Mouse (Mus musculus) heart, embryonic 12.5 days (tissue): ENCODE data around the gene Sec16a. TPM values are rescaled to one million over a fixed set of nuclear protein-coding genes. Genes with fewer than 3 reads are reported as not detected.

ENCODE experiments used
- ATAC-seq: fragments of 200-750 bp; cut with Nextera tagmentation; 2 replicates; pipeline ENCODE4 v1.8.0; 2017; ENCODE audit warnings: moderate TSS enrichment, moderate library complexity; ENCODE audit not compliant: insufficient number of reproducible peaks, low FRiP score
- H3K27ac ChIP-seq: fragments of 300-500 bp; sonication (generic); 2 replicates; pipeline ENCODE4 v1.5.1; 2016; ENCODE audit warnings: mild to moderate bottlenecking, moderate library complexity; ENCODE audit not compliant: poor library complexity, severe bottlenecking
- H3K27me3 ChIP-seq: fragments of 300-500 bp; sonication (generic); replicated peaks from 2 replicates; pipeline ENCODE4 v1.6.1; 2016; ENCODE audit warnings: mild to moderate bottlenecking, moderate library complexity
- H3K36me3 ChIP-seq: fragments of 300-500 bp; sonication (generic); 2 replicates; pipeline ENCODE4 v1.6.1; 2016; ENCODE audit warnings: mild to moderate bottlenecking, moderate library complexity
- H3K4me1 ChIP-seq: fragments of 300-500 bp; sonication (generic); replicated peaks from 2 replicates; pipeline ENCODE4 v1.6.1; 2016; ENCODE audit warnings: mild to moderate bottlenecking
- H3K4me2 ChIP-seq: fragments of 300-500 bp; sonication (generic); 2 replicates; pipeline ENCODE4 v1.6.1; 2016; ENCODE audit warnings: mild to moderate bottlenecking, moderate library complexity
- H3K4me3 ChIP-seq: fragments of 300-500 bp; sonication (generic); 2 replicates; pipeline ENCODE4 v1.5.1; 2016; ENCODE audit warnings: mild to moderate bottlenecking
- H3K9ac ChIP-seq: fragments of 300-500 bp; sonication (generic); 2 replicates; pipeline ENCODE4 v1.6.1; 2016; ENCODE audit warnings: mild to moderate bottlenecking, moderate library complexity
- H3K9me3 ChIP-seq: fragments of 300-500 bp; sonication (generic); replicated peaks from 2 replicates; pipeline ENCODE4 v1.6.1; 2016; ENCODE audit warnings: mild to moderate bottlenecking, moderate library complexity
- WGBS: fragments of 180-500 bp; shearing (Covaris S2); methylation state at CpG from one replicate; pipeline ENCODE4 v1.1.7; 2016; 5-methylcytosine and 5-hydroxymethylcytosine counted together
- polyA plus RNA-seq: library from polyadenylated mRNA; unstranded; fragments of >200 nt; fragmentation: Nextera tagmentation; extraction: Ambion mirVana; gene quantifications from 2 replicates; pipeline ENCODE4 v1.2.1, GENCODE M21; 2016

Sec16a gene
- polyA plus RNA-seq, 1 experiment from 2014 or later, result 22.6 TPM

GRCm38 (mm10) chr2:26449121-26450060 lies 4.4 kb upstream of the Sec16a start:
- 25% methylated on average over 5 of the region's 5 CpGs for WGBS
- ATAC-seq, result no peak

GRCm38 (mm10) chr2:26447451-26447850 lies 2.4 kb upstream of the Sec16a start:
- no peak overlapping the region for H3K27ac ChIP-seq
- H3K9me3 ChIP-seq, result no peaks in the 10 kb centered on the region
- H3K4me2 ChIP-seq, result no peak overlapping the region
- 0 out of 2 replicates have a peak overlapping the region, but pooled peaks have one; percentile 43 for H3K9ac ChIP-seq
- no peak for ATAC-seq
- H3K27me3 ChIP-seq, result no peaks in the 10 kb centered on the region
- WGBS, result 50% methylated on average over 1 of the region's 1 CpGs
- 0 out of 2 replicates have a peak, but pooled peaks cover 3% of the 10 kb centered on the region for H3K36me3 ChIP-seq
- no peak overlapping the region for H3K4me3 ChIP-seq
- peaks cover 40% of the 10 kb centered on the region for H3K4me1 ChIP-seq

More at GRCm38 (mm10) chr2:26449121-26450060, 4.4 kb upstream of the Sec16a start:
- Histone ChIP-seq H3K9me3 (no peaks in the 10 kb centered on the region), H3K9ac (no peak overlapping the region), H3K27me3 (no peaks in the 10 kb centered on the region), H3K4me2 (no peak overlapping the region), H3K4me3 (no peak overlapping the region), H3K27ac (no peak overlapping the region), H3K4me1 (peaks cover 28% of the 10 kb centered on the region), H3K36me3 (0 out of 2 replicates have a peak, but pooled peaks cover 3% of the 10 kb centered on the region)

- H3K4me1 ChIP-seq, result peaks cover 37% of the 10 kb centered on the region
- 71% methylated on average over 4 of the region's 4 CpGs for WGBS
- H3K9ac ChIP-seq, result peak overlapping the region; percentile 73
- peak overlapping the region; percentile 97 for H3K4me3 ChIP-seq
- H3K4me2 ChIP-seq, result peak overlapping the region; percentile 76
- peak overlapping the region; percentile 93 for H3K27ac ChIP-seq
- no peak for ATAC-seq
- H3K27me3 ChIP-seq, result no peaks in the 10 kb centered on the region
- H3K36me3 ChIP-seq, result peaks cover 4% of the 10 kb centered on the region
- H3K9me3 ChIP-seq, result no peaks in the 10 kb centered on the region
Observed at GRCm38 (mm10) chr2:26446671-26447070, 1.7 kb upstream of the Sec16a start.

DNA sequence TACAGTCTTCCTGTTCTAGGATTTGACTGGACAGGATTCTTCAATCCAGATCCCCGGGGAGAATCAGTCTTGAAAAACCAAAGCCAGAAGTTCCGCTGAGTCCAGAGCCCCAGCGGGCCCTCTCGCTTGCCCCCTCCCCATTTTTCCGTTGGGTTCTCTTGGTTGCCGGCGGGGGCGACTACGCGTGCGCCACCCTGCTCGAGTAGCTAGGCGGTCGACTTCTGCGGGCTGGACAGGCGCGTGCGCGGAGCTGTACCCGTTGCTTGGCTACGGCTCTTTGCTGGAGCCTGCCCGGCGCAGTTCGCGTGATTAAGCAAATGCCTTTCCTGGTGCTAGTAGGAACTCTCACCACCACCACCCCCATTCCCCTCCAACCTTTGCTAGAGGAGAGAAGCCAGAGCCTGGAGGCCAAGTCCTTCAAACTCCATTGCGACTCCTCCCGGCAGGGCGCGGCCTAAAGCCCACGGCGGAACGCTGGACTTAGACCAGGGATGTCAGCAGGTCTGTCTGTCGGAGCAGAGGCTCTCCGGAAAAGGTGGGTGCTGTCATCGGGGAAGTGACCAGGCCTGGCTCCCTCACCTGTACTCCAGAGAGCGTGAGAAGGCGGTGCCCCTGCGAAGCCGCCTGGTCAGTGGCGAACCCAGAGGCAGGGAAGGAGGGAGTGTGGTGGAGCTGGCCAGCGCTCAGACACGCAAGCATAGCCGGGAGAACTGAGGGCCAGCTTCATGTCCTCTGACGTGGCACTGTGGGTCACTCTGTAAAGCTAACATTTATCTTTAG lies 840 bp upstream of the Sec16a start:
- Histone ChIP-seq H3K27ac (peak overlapping the region; percentile 93), H3K36me3 (peaks cover 13% of the 10 kb centered on the region), H3K4me2 (peak overlapping the region; percentile 76), H3K9me3 (no peaks in the 10 kb centered on the region), H3K27me3 (no peaks in the 10 kb centered on the region), H3K4me3 (peak overlapping the region; percentile 97), H3K9ac (peak overlapping the region; percentile 73), H3K4me1 (peaks cover 34% of the 10 kb centered on the region)
- WGBS, result under 1% methylated on average over 44 of the region's 44 CpGs
- peak; percentile 90 for ATAC-seq

GRCm38 (mm10) chr2:26444368-26444767 lies 648 bp downstream of the Sec16a start:
- H3K4me1 ChIP-seq, result peaks cover 29% of the 10 kb centered on the region
- peak overlapping the region; percentile 92 for H3K27ac ChIP-seq
- H3K9ac ChIP-seq, result peak overlapping the region; percentile 90
- H3K9me3 ChIP-seq, result no peaks in the 10 kb centered on the region
- under 1% methylated on average over 15 of the region's 15 CpGs for WGBS
- H3K4me3 ChIP-seq, result peak overlapping the region; percentile 97
- H3K4me2 ChIP-seq, result peak overlapping the region; percentile 85
- H3K27me3 ChIP-seq, result no peaks in the 10 kb centered on the region
- peaks cover 28% of the 10 kb centered on the region for H3K36me3 ChIP-seq
- ATAC-seq, result no peak

- H3K27ac ChIP-seq, result no peak overlapping the region
- no peak for ATAC-seq
- H3K9me3 ChIP-seq, result no peaks in the 10 kb centered on the region
- no peaks in the 10 kb centered on the region for H3K27me3 ChIP-seq
- peak overlapping the region; percentile 85 for H3K4me2 ChIP-seq
- H3K4me1 ChIP-seq, result peaks cover 29% of the 10 kb centered on the region
- peaks cover 32% of the 10 kb centered on the region for H3K36me3 ChIP-seq
- peak overlapping the region; percentile 90 for H3K9ac ChIP-seq
- H3K4me3 ChIP-seq, result peak overlapping the region; percentile 97
- WGBS, result 9% methylated on average over 3 of the region's 3 CpGs
Observed at GRCm38 (mm10) chr2:26443876-26444275, 1.1 kb downstream of the Sec16a start.

GRCm38 (mm10) chr2:26442843-26443242 lies 2.2 kb downstream of the Sec16a start:
- Histone ChIP-seq H3K4me1 (peaks cover 33% of the 10 kb centered on the region), H3K36me3 (peaks cover 40% of the 10 kb centered on the region), H3K27me3 (no peaks in the 10 kb centered on the region), H3K9me3 (no peaks in the 10 kb centered on the region), H3K4me2 (no peak overlapping the region), H3K9ac (no peak overlapping the region), H3K4me3 (no peak overlapping the region), H3K27ac (no peak overlapping the region)
- ATAC-seq, result no peak
- 94% methylated on average over 1 of the region's 1 CpGs for WGBS

DNA sequence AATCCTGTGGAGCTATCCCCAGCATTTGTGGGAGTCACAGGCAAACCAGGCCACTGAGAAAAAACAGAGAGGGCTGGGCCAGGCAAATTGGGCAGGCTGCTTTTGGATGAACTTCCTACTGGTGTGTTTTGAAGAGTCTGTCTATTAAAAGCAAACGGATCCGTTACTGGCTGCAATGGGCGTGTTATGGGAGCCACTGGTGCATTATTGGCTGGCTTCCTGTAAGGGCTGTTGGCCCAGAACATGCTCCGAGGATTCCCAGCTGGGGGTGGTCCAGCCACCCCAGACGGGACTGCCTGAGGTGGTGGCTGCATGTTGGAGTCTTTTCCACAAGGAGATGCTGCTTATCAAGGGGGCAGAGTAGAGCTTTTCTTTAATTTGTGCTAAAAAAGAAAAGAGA lies 3.3 kb downstream of the Sec16a start:
- H3K27ac ChIP-seq, result no peak overlapping the region
- no peak overlapping the region for H3K4me2 ChIP-seq
- H3K9me3 ChIP-seq, result no peaks in the 10 kb centered on the region
- no peak overlapping the region for H3K4me3 ChIP-seq
- WGBS, result 78% methylated on average over 5 of the region's 5 CpGs
- H3K9ac ChIP-seq, result no peak overlapping the region
- no peak for ATAC-seq
- H3K36me3 ChIP-seq, result peaks cover 49% of the 10 kb centered on the region
- peaks cover 31% of the 10 kb centered on the region for H3K4me1 ChIP-seq
- no peaks in the 10 kb centered on the region for H3K27me3 ChIP-seq

DNA sequence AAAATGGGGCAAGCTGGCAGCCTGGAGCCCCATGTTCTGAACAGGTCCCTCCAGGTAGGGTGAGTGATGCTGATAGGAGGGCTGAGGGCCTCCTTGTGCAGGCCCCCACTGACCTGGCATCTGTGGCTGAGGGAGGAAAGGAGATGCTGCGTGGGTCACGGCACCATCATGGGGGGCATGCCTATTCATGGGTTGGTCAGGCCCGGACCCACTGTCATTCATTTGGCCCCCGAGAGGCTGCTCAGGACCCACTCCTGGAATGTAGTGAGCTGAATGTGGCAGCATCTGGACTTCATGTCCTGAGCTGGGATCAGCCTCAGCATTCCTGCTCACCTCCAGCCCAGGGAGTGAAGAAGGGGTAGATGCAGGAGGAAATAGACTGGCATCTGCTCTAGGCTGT lies 3.8 kb downstream of the Sec16a start:
- H3K4me2 ChIP-seq, result no peak overlapping the region
- no peaks in the 10 kb centered on the region for H3K9me3 ChIP-seq
- no peaks in the 10 kb centered on the region for H3K27me3 ChIP-seq
- no peak overlapping the region for H3K4me3 ChIP-seq
- no peak for ATAC-seq
- no peak overlapping the region for H3K27ac ChIP-seq
- H3K36me3 ChIP-seq, result peaks cover 50% of the 10 kb centered on the region
- WGBS, result 97% methylated on average over 4 of the region's 4 CpGs
- no peak overlapping the region for H3K9ac ChIP-seq
- peaks cover 28% of the 10 kb centered on the region for H3K4me1 ChIP-seq

- Histone ChIP-seq H3K27me3 (no peaks in the 10 kb centered on the region), H3K27ac (no peak overlapping the region), H3K4me2 (no peak overlapping the region), H3K4me1 (peaks cover 28% of the 10 kb centered on the region), H3K4me3 (no peak overlapping the region), H3K36me3 (peaks cover 65% of the 10 kb centered on the region), H3K9me3 (no peaks in the 10 kb centered on the region), H3K9ac (no peak overlapping the region)
- WGBS, result 92% methylated on average over 6 of the region's 6 CpGs
- ATAC-seq, result no peak
Observed at GRCm38 (mm10) chr2:26439671-26440070, 5.3 kb downstream of the Sec16a start.

DNA sequence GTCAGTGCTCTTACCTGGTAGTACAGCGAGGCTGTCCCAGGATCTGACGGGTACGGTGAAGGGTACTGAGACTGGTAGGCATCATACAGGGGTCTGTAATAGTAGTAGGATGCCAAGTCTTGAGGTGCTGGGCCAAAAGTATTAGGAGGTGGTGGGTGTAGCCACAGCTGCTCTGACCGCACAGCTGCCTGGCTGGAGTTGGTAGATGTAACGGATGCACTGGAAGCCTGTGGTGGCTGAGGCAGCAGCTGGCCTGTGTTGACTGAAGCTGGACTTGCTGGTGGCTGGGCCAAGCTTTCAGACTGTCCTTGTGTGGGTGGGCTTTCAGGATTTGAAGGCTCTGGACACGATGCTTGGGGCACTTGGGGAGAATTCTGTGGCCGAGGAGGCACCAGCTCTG lies 6.6 kb downstream of the Sec16a start:
- no peak for ATAC-seq
- no peaks in the 10 kb centered on the region for H3K27me3 ChIP-seq
- 86% methylated on average over 7 of the region's 7 CpGs for WGBS
- no peaks in the 10 kb centered on the region for H3K9me3 ChIP-seq
- H3K4me1 ChIP-seq, result peaks cover 21% of the 10 kb centered on the region; the same call in 1 of the 2 replicates
- H3K27ac ChIP-seq, result no peak overlapping the region
- H3K9ac ChIP-seq, result no peak overlapping the region
- H3K36me3 ChIP-seq, result peaks cover 77% of the 10 kb centered on the region
- no peak overlapping the region for H3K4me2 ChIP-seq
- H3K4me3 ChIP-seq, result no peak overlapping the region
